Mouse (Mus musculus) gastrocnemius, postnatal 4 days (tissue): ENCODE measurements around the gene Gm45213. TPM values are rescaled to one million over a fixed set of nuclear protein-coding genes. Genes with fewer than 3 reads are reported as not detected.

Source experiments
- DNase-seq, 2 experiments: peaks; one replicate each; pipeline ENCODE4 v3.0.0; 2021 to 2022; ENCODE audit warnings: low spot score in 2 of 2, mixed read lengths in 2 of 2
- long read RNA-seq, 2 experiments: library from polyadenylated mRNA; stranded (forward); transcript quantifications; one replicate each; pipeline ENCODE4 v2.0.0; 2021
- total RNA-seq, 2 experiments: library from RNA; stranded (reverse); gene quantifications; 2 replicates each; pipeline ENCODE4 v1.2.3; 2021

The Gm45213 gene
- total RNA-seq = not detected
- long read RNA-seq, experiment 1 = 0 reads
- long read RNA-seq, experiment 2 = 0 reads

DNA sequence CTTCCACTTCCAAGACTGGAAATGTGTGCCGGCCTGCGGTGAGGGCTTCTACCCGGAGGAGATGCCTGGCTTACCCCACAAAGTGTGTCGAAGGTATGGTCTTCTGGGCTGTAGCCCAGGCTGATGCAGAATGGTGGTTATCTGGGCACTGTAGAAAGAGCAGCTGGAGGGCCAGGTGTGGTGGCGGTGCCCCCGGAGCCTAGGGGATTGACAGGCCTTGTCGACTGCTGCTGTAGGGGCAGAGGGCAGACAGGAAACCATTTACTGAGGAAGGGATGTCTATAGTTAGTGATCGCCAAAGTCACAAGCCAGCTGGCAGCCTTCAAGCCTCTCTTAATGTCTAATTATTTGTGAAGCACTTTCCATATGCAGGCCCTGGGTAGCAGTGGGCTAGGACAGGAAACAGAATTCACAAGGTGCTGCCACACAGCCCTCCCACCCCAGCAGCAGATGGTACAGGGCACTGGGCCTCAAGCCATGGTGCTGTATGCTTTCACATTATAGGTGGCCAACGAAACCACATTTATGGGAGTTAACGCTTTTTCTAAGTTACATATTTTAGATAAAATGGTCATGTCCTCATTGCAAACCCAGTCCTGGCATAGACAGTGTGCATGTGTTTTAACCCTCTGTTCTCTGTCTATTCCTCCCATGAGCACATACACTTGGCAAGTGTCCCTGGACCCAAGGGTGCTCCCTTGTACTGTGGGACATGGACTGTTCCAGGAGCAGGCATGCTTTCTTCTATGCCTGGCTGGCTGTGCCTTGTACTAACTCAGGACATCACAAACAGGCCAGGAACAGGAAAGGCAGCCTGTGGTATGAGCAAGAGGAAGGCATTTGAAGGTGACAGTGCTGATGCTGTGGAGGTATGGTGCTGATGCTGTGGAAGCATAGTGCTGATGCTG, at the start of gene Gm45213:
Gm45213 (plus strand) TSS at position 51 of the 908 bp plus-strand sequence.
- no peak for DNase-seq

DNA sequence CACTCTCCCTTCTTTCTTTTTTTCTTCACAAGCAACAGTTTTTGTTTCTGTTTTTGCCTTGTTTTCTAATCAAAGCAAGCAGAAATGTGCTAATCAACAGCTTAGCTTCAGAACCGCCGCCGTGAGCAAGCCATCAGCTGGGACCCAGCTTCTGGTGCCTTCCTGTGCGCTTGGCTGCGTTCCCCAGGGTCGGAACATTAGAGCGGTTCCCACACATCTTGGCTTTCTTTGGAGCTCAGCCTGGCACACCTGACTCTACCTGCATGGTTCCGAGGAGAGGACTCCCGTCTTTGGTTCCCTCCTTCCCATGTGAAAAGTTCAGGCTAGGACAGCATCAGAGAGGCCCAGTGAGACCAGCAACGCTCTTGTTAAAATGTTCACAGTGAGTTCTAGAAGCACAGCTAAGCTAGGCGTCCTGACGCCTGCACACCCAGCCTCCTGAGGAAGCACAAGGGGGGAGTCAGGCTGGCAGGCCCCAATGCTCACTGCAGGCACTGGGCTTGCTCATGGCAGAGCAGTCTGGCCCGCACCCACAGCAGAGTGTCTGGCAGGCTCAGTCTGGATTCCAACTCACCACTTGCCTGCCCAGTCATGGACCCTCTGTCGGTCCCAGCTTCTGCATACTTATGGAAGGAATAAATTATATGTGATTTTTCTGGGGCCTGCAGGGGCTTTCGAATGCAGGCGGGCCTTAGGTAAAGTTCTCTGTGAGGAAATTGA, 42.2 kb upstream of the Gm45213 start:
- no peak for DNase-seq

DNA sequence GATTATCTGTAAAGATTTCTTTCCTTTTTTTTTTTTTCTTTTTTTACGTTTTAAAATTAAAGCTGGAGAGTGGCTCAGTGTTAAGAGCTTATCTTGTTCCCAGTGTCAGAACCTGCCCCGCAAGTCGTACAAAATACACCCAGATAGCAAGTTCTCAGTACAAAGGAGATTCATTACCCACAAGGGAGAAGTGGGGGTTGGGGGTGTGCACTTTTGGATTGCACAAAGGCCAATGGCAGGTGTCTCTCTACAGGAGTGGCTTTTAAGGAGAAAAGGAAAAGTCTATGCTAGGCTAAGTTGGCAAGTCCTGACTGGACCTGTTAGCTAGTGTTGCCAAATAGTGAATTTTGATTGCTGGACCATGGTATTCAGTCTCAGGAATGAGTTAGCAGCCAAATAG, 41.6 kb upstream of the Gm45213 start:
- no peak for DNase-seq

DNA sequence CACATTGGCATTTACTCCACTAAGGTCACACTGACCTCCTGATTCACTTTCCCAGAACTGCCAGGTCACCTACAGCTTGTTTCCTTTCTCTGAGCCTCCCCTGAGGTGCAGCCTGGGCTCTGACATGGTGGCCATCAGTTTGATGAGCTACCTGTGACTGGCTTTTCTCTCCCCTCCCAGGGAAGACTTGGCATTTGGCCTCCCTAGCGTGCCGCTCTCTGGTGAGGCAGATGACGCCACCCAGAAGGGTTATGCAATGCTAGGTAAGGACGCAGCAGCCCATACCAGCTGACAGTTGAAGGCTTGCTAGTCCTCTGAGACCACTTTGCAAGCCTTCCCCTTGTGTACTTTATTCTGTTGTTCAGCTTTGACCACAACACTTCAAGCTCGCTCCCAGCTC, 40.0 kb upstream of the Gm45213 start:
- no peak for DNase-seq

DNA sequence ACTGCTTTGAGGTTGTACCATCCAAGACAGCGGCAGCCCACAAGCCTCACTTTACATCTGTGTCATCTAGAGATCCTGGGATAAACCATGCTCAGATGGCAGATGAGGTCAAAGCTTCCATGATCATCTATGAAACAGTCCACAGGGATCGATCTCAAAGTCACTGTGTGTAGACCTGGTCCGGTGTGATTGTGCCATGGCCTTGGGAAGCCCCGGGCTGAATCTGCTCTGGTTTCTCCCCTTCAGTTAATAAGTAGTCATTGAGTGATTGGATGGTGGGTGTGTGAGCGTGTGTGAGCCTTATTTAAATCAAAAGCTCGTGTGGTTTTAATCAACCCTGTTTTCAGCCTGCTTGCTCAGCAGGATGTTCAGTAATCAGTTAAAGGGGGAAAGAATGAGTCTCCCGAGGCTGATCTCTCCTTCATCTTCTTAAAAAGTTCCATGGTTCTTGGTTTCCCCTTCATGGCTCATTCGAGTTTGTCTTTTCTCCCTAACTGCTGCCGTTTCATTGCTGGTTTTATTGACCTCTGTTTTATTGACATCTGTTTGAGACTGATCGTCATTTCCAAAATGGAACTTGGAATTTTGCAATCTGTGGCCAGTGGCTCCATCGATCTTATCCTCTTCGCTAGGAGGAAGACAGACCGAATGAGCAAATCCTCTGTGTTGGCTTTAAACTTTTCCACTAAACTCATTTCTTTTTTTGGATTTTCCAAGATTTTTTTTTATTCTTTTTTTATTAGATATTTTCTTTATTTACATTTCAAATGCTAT, 39.4 kb upstream of the Gm45213 start:
- no peak for DNase-seq

DNA sequence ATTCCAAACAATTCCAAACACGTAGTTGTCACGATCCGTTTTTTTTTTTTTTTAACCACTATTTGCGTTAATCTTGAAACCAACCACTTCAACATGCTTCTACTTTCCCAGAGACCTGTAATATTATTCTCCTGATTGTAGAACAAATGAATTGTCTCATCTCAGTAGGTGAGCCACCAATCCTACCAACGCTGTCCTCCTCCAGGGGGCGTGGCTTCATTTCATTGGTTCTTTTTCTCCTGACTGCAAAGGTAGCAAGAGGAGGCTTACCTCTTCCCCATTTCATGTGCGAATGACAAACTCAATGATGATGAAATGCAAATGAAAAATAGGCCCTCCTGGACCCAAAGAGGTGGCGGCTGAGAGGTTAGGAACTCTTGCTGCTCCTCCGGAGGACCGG, 38.3 kb upstream of the Gm45213 start:
- DNase-seq = no peak

DNA sequence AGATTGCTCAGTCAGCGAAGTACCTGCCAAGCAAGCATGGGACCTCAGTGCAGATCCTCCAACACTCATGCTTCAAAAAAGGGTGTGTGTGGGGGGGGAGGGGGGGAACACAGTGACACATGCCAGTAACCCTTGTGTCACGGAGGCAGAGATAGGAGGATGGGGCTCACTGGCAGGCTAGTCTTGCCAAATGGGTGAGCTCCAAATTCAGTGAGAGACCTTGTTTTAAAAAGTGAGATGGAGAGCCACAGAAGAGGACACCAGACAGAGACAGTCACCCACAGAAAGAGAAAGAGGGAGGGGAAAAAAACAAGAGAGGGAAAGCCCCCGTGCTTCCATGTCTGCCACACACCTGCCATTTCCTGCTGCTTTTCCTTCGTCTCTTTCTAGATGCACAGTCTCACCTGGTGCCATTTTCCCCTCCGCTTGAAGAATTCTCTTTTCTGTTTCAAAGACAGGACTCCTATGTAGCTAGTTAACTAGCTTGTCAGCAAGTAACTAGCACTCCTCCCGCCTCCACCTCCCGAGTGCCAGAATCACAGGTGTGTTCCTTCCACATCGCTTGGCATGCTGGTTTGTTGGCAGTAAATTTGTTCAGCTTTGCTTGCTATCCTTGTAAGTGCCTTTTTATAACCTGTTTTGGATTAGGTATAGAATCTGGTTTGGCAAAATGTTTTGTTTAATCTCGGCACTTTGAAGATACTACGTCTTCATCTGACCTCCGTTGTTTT, 35.1 kb upstream of the Gm45213 start:
- DNase-seq = no peak

DNA sequence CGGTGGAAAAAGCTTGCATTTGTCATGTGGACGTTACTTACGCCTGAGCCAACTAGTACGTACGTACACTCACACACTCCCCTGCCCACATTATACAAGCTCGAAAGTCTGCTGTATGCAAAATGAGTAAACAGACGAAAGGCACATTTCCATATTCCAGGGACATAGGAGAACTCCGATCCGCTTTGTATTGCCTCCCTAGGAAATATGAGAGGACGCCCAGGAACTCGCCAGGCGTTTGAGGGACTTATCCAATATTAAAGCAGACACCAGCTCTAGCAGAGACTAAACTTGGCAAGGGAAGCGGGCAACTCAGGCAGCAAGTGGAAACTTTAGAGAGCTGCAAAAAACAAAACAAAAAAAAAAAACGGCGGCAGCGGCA, 34.5 kb upstream of the Gm45213 start:
- no peak for DNase-seq

DNA sequence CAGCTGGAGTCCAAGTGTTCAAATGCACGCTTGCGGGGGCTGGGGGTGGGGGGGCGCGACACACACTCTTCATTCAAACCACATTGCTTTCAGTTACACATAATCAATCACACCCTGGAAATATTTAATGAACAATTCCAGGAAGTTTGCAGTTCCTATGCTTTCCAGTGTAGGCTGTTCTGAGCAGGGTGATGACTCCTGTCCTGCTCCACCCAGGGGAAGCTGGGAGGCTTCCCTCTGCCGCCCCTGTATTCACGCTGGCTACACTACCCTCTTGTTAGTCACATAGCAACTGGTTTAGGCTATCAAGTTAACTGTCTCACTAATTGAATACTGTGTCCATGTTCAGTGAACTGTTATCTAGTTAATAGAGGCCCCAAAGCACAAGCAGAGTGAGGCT, 32.9 kb upstream of the Gm45213 start:
- DNase-seq = no peak

DNA sequence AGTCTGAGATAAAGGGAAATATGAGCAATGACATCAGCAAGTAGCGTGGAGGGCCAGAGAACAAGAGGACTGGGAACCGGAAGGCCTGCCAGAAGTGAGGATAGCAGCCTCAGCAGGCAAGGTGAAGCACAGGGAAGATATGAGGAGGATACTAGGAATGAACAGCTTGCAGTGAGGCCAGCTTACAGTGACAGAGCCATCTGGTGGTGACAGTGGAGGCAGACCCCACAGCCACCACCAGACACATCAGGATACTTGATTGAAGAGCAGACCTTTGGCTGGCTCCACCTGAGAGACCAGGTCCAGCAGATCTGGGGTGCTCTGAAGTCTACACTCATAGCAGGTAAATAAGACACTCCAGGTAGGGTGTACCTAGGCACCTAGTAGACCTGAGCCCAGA, 15.7 kb upstream of the Gm45213 start:
- no peak for DNase-seq

DNA sequence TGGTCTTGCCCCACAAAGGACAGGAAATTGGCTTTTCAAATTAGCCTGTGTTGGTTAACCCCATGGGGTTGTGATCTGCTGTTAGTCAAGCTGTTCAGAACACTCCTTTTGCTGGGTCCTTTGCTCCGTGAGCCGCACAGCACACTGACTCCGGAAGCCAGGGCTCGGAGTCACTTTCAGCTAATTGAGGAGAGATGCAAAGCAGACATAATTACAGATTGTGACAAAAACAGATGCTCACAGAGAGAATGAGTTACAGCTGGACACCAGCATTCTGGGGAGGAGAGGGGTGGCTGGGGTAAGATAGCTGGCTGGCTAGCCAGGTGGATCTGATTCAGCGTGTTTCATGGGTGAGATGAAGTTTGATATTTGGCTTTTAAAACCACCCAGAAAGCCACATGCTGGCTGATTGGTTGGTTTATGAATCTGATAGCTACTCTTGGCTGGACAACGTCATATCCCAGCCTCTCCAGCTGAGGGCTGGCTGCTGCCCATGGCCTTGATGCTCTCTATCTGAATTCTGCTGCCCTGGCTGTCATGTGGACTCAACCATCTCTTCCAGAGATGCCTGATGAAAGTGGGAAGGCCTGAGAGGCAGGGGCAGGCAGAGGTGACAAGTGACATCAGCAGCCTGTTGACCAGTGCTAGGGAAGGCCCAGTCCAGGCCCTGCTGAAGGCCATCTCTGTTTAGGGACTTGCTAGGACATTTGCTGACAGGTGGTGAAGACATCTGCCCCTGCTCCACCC, 14.5 kb upstream of the Gm45213 start:
- no peak for DNase-seq

DNA sequence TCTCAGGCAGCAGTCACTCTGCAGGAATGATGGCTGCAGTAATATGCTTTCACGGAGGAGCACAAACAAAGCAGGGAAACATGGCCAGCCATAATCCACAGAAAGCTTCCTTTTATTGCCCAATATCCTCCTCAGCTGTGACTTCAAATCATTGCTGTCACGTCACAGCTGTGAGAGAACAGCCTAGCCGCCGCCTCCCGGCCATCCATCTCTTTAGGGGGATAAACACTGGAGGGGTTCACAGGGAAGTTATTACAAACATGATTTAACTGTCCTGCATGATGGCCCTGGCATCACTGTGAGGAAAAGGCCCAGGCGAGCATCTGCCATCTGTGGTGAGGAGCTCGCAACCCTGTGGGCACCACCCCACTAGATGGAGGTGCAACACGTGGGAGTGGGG, 6.6 kb upstream of the Gm45213 start:
- DNase-seq = no peak

DNA sequence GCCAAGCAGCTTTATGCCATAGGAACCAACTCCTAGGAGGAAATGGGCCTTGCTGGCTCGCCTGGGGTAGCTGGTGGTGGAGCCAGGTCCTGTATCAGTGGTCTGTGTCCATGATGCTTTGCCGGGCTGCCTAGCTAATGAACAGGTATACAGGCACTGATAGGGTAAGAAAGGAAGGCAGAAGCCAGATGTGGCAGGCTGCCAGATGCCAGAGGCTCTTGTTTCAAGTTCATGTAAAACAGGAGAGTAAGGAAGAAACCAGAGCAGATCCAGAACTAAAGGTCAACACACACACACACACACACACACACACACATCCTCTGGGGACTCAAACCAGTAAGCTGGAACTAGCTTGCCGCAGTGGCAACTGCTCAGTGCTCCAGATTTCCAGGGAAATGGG, 5.1 kb upstream of the Gm45213 start:
- DNase-seq = no peak

DNA sequence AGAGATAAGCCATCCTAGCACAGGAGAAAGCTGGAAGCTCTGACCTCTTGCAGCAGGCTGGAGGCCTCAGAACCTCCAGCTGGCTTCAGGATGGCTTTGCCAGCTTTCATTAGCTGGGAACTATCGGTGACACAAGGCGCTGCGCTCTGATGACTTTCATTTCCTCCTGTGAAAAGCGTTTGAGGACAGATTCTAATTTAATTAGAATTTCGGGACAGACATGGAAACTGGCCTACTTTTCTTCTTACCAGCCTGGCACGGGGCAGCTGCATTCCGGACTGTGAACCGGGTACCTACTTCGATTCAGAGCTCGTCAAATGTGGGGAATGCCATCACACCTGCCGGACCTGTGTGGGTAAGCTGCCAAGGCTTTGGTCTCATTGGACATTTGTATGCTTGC, 4.7 kb upstream of the Gm45213 start:
- no peak for DNase-seq

DNA sequence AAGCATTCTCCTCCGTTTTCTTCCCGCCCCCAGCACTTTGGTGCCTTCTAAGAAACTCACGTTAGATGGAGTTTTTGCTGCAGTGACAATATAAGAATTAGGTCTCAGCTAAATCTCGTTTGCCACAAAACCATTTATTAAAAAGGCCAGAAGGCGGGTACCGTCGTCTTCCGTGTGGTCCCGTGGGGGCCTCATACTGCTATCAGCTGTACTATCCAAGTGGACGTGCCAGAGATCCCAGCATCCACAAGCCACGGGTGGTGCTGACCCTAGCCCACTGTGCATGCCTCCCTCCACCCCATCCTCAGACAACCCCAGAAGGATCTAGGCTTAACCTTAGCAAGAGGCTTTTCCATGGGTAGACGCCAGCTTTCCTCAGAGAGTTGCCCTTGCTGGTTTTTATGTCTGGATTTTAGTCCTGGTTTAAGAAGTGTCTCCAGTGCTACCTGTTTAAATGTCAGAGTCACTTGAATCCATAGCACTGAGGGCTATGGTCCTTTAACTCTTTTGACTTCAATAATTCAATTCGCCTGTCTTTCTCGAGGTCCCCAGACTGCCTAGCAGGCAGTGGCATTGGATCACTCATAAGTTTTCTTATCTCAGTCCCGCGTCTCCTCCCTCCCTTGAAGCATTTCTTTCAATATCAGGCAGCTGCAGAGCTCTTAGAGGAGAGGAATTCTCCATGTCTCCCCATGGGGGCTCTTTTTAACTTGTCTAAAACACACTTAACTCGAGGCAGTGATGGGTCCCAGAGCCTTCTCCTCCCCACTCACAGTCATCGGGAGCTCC, 3.2 kb upstream of the Gm45213 start:
- DNase-seq = no peak

DNA sequence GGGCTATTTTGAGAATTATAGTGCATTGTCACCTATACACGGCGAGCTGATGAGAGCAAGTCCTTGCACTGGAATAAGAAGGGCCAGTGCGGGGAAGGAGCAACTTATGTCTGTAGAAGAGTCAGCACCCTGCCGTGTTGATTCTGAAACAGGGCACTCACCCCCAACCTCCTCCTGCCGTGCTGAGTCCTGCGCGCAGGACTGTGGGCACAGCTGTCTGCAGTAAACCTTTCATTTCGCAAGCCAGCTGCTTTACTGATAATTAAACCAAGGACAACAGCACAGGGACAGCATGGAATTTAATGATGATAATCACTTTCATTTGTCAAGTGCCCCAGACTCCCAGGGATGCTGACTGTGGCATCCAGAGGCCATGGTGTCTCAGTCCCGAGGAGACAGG, 1.2 kb downstream of the Gm45213 start:
- no peak for DNase-seq

DNA sequence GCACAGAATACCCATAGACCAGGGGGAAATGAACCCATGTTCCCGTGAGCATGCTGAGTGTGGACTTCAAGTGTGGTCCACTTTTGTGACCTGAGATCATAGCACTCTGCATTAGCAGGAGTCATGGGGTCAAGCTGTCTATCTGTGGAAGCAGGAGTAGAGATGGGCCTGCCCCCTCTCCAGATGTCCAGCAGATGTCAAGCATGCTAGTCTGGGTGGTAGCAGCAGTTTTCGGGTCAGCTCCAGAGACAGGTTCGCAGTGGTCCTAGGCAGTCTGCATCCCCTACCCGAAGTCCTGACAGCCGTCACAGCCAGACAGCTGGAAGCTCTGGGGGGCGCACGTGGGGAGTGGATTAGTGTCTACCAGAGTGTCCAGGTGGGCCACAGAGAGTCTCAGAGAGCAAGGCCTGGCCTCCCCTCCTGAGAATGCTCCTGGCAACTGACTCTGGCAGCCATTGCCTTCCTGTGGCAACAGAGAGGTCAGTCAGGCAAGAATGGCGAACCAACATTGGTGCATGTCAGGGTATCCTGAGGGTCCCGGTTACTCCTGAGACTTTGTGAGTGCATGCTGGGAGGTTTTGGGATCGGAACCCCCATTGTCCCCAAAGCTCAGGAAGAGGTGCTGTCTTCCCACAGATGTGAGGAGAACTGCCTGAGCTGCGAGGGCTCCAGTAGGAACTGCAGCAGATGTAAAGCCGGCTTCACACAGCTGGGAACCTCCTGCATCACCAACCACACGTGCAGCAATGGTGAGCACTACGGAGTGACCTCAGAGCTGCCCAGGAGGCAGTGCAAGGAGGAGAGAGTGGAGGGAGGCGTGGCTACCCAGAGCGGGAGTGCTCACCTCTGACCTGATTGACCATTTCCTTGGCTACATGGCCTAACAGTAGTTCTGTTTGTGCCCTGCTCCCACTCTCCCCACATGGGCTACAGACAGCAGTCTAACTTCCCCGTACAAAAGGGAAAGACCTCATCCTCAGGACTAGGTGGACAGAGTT, 3.8 kb downstream of the Gm45213 start:
- no peak for DNase-seq

DNA sequence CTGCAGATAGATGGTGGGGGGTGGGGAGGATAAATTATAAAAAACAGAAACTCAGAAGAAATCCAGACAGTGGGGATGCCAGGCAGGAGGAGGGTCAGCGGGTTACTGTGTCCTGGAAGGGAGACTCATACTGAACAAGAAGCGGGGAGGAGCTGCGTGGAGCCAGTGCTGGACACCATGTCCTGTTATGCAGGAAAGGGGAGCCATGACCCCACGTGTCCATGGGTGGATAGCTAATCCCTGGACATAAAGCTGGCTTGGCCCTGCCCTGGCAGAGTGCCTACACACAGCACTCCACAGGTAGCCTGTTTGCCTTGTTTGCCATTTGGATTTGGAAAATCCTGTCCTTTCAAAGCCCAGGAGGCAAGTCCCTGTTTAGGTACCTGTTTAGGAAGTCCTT, 4.6 kb downstream of the Gm45213 start:
- no peak for DNase-seq
